Mouse (Mus musculus) adrenal gland, adult 8-10 months (tissue): ENCODE results near the gene Spata7. TPM values are rescaled to one million over a fixed set of nuclear protein-coding genes. Genes with fewer than 3 reads are reported as not detected.

Source experiments
- DNase-seq: peaks from one replicate; pipeline ENCODE4 v3.0.0; 2022
- total RNA-seq, 4 experiments: library from RNA; stranded (reverse); gene quantifications; 2 replicates each; pipeline ENCODE4 v1.2.4; 2022

Spata7 gene
- total RNA-seq, 4 experiments from 2014 or later: 10.3 to 23.2 (median 14.0) TPM

DNA sequence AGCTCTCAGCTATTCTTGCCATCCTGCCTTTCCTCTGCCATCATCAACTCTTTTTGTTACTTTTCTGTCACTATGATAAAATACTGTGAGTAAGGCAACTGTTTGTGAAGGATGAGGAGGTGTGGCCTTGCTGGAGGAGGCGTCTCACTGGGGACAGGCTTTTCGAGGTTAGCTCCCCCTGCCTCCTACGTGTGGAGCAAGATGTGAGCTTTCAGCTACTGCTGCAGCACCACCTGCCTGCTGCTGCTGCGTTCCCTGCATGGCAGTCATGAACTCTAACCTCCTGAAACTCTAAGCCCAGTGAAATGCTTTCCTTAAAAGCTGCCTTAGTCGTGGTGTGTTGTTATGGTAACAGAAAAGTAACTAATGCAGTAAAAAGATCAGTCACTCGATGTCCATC is 45.9 kb downstream of the Spata7 start:
- no peak for DNase-seq

DNA sequence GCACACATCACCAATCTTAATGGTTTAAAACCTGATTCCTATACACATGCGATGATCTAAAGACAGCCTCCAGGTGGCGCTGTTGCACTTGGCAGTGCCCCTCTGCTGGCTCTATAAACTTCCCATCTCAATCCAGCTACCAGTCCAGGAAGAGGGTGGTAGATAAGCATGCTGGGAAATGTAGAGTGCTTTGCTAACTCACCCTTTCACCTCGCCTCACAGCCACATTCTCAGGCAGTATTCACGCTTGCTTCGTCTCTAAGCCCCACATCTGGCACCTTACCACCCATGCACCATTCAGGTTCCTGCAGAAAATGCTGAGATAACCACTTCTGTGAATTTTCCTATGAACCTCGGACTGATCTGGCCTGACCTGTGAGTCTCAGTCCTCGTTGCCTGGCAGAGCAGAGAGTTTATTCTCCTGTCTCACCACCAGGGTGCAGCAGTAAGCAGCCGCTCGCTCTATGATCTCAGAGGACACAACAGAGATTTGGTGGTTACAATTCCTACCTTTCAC is 46.7 kb downstream of the Spata7 start:
- peak; percentile 66 for DNase-seq

DNA sequence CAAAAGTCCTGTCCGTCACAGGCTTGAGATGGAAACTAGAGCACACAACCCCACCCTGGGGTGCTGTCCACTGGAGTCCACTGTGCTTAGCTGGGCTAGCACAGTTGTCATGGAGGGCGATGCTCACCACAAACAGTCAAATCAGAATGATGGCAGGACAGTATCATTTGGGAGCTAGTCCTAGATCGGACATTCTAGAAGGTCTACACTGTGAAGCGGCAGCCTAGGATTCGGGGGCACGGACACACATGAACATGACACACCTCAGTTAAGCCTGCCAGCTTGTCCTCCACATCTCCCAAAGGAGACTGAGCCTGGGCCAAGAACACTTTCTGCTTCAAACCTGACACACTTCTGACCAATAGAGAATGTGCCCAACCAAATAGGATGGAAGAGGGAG is 48.9 kb downstream of the Spata7 start:
- DNase-seq: no peak

DNA sequence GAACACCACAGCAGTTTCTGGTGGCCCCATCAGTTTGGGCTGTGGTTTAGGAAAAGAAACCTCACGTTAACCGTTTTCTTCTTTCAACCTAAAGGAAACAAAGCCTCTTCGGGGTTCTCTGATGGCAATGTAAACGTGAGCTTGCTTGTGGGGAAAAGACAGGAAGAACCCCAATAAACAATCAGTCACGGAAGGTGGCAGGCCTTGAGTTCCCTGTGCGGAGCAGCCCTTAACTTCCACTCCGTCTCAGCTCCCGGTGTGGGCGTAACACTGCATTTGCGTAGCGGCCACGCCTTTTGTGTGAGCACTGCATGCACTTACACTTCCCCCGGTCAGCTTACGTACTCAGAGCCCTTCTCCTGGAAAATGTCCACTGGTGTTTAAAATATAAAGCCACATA is 49.4 kb downstream of the Spata7 start:
- DNase-seq: no peak

DNA sequence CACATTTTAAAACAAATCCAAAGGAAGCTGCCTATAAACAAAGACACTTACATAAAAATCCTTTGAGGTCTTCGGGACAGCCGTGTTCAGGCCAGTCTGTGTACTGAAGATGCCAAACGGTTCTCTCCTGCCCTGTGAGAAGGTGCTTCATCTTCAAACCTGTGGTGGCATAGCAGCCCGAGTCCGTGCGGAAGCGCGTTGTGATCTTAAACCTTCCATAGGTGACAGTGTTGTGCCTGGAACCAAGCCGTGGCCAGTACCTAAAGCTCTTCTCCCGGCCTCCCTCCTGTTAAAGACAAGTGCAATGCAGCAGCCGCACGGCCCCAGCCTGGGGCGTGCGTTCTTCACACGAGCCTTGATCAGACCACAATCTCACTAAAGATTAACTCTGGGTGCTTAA is 51.9 kb downstream of the Spata7 start:
- DNase-seq: no peak

DNA sequence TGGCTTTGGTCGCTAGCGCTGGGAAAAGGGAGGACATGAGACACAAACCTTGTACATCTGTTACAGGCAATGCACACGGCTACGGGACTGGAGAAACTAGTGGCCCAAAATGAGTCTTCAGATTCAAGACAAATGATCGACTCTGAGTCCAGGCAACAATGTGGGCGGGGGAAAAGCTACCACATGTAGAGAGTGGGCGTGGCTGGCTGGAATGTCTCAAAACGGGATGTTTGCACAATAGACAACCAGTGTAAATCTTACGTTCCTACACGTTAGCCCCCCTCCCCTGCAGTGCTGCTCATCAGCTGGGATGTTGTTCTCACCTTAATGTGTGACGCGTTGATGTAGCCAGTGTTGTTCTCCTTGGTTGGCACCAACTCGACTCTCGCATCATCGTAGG is 54.2 kb downstream of the Spata7 start:
- no peak for DNase-seq

DNA sequence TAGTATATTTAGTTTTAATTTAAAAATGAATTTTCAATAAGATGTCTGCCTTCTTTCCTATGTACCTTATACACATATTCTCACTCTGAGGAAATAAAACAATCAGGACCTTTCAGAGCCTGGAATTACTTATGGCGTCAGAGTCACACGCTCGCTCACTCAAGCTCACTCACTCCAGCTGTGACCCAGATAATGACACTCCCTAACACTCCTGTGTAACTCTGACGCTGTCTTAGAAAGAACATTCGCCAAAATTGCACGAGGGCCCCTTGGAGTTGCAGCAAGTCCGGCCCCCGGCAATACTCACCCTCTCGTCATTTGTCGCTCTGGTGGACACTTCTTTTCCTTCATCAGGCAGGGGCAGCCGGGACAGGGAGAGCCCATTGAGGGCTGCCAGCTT is 55.2 kb downstream of the Spata7 start:
- no peak for DNase-seq

DNA sequence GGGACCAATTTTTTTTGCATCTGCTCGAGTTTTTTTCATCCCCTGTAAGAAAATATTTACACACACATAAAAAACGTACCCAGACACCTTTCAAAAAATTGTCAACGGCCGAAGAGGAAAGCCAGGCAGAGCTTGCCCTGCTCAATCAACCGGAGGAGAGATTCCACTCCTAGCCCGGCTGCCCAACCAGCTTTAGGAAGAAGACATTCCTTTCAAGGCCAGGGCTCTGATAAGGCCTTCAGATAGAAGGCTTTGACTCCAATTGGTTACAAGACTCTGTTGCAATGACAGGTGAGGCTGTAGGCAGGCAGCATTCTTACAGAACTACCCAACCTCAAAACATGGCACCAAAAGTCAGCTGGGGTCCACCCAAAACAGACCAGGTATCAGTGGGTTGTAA is 55.6 kb downstream of the Spata7 start:
- DNase-seq: no peak

DNA sequence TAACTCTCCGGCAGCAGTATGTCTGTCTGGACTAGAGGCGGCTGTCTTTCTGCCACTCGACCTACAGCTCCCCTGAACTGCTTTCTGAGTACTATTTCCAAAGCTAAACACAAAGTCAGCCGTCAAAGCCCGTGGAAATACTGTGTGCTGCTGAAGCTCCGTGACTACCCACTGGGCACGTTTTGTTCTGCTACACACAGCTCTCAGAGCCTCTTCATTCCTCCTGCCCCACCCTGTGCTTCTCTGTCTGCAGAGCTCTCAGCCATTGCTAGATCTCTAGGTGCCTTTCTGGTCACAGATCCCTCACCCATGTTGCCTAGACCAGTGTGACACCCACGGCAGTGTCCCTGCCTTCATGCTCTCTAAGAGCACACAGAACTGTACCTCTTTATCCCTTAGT is 62.3 kb downstream of the Spata7 start:
- DNase-seq: no peak

DNA sequence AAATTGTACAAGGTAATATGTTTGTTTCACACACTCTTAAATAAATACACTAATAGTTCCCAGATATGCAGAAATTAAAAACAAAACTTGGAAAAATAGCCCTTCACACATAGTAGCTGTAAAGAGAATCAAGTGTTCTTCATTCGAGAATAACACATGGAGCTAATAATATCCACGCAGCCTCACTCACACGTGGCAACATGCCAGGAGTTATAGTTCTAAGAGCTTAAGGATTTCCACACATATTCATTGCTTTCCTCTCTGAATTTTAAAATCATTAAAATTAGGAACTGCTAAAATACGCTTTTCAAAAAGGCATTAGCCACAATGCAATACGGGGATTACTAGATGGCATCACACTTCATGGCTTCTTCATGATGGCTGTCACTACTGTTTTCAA is 69.2 kb downstream of the Spata7 start:
- DNase-seq: no peak

DNA sequence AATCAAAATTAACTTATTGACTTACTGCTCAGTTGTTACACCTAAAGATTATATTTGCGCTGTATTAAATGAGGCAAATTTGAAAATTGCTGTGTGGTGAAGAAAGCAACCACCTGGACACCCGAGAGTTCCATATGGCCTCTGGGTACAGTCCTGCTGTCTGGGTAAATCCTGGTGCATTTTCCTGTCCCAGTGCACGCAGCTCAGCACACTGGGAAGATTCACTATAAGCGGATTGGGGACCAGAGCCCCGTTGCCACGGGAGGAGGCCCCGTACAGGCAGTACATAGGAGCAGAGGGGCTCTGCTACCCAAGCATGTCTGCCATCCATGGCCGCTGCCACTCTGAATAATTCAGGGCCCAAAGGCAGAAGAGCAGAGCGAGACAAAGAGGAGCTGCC is 73.6 kb downstream of the Spata7 start:
- DNase-seq: no peak

DNA sequence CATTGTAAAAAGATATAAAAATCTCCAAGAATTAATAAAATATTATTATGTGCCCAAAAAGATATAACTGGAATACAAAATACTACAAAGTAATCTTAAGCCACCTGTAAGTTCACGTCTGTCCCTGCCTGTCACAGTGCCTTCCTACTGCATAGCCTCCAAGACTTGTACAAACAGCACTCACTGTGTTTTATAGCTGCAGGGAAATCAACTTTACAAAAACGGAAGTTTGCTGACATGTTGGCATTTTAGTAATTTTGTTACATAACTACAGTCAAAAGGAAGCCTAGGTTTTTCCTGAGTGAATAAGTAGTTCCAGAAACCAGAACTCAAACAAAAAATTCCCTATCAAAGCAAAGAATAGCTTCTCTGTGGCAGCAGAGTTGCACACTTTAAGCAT is 75.6 kb downstream of the Spata7 start:
- no peak for DNase-seq

DNA sequence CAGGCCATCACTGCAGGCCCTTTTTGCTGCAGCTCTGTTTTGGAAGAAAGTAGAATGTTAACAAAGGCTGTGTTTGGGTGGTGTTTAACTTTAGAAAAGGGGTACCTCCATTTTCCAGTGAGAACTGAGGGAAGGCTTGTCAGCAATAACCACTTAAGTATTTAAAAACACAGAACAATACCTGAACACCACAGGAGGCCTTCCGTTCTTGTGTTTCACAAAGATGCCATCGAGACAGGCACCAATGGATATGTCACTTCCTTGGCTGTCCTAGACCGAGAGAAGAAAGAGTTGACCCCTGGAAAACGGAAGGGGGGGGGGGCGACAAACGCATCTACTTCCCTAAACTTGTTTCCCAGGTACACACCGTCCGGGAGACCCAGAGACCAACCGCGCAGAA is 76.0 kb downstream of the Spata7 start:
- DNase-seq: no peak

DNA sequence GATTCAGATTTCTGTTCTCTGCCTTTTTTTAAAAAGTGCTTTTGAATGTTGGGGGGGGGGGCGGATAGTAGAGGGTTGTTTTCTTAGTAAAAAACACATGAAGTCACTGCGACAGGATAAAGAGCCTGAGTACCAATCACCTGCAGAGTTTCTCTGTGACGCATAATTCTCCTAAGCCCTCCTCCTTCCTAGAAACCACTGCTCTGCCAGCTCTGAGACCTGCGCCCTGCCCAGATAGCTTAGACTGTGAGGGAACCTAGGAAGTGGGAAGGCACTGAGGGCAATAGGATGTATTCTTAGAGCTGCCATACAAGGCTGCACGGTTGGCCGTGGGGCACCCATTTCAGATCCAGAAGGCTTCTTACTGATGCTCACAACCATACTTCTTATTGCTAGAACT is 84.9 kb downstream of the Spata7 start:
- no peak for DNase-seq

DNA sequence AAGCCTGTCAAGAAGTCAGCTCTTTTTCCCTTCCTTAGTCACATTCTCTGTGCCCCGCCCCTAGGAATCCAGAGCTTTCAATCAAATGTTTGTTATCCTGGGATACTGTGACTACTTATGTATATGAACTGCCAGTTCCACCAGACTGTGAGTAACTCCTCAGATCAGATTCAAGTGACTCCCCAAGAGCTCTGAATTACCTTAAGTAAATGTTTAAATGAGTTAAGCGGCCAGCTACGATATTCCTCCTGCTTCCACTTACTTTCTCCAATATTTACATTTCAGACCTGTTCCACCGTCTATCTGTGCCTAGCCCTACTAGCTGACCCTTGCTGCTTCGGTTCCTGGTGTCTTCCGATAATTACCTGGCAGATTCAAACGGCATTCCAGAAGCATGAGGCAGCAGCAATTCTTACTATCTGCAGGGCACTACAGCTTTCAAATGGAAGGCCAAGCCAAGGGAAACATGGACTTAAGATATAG is 85.7 kb downstream of the Spata7 start:
- DNase-seq: no peak

DNA sequence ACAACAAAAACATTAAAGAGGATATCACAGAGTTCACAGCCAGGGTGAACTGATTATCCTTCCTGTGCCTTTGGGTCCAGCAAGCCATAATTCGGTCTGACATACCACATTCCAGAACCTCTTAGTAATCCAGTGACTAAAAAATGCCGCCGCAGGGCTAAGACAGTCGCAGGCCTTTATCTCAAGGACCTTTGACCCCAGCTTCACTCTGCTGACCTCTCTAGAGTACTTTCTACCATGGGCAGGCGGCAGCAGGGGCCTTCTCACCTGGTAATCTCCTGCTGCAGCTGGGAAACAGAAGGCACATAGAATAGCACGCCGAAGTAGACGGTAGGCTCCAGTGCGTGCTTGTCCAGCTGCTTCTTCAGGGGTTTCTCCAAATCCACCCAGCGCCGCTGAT is 86.8 kb downstream of the Spata7 start:
- DNase-seq: peak; percentile 60

DNA sequence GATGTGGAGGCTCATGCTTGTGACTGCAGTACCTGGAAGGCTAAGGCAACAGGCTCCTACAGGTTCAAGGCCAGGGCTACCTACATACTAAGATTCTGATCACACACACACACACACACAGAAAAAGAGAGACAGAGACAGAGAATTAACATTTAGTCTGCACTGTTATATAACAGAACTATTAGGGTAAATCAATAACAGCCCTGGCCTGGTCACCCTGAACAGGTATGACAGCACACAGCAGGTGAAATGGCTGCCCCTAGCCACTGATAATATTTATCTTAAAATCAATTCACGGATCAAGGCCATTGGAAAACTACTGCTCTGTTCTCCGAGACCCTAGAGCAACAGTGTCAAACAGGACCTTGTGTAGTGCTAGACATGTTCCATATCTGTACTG is 88.2 kb downstream of the Spata7 start:
- DNase-seq: no peak

Other genes starting within 250 kb of the Spata7 start
- under 1 TPM in 1 of 4 experiments, not detected in 3; 0.10 TPM for gene Kcnk10, start 49.8 kb upstream of the Spata7 start, total RNA-seq
- 10 to 100 TPM; 18.8 to 37.6 (median 27.7) TPM for gene Ptpn21, start 109.2 kb downstream of the Spata7 start, total RNA-seq
- 100 to 1,000 TPM in 2 of 4 experiments, 10 to 100 TPM in 2; 76.0 to 104 (median 90.1) TPM for gene Zc3h14, start 118.8 kb downstream of the Spata7 start, total RNA-seq